Mouse (Mus musculus) forebrain, embryonic 16.5 days (tissue): Measurements from ENCODE around the gene Gpr157. TPM values are rescaled to one million over a fixed set of nuclear protein-coding genes. Genes with fewer than 3 reads are reported as not detected.
A peak's percentile ranks its signal among the peaks of the same experiment; 100 is the strongest.

ENCODE experiments used
- ATAC-seq: fragments of 200-750 bp; cut with Nextera tagmentation; 2 replicates; pipeline ENCODE4 v1.8.0; 2017; ENCODE audit warnings: mild to moderate bottlenecking, moderate library complexity
- H3K27ac ChIP-seq: fragments of 300-500 bp; sonication (generic); 2 replicates; pipeline ENCODE4 v1.5.1; 2014; ENCODE audit warnings: low read length, control low read depth
- H3K27me3 ChIP-seq: fragments of 300-500 bp; sonication (generic); replicated peaks from 2 replicates; pipeline ENCODE4 v1.6.1; 2014; ENCODE audit warnings: low read length; ENCODE audit not compliant: control insufficient read depth, insufficient read depth
- H3K36me3 ChIP-seq: fragments of 300-500 bp; sonication (generic); 2 replicates; pipeline ENCODE4 v1.6.1; 2014; ENCODE audit not compliant: control insufficient read depth, insufficient read depth
- H3K4me1 ChIP-seq: fragments of 300-500 bp; sonication (generic); replicated peaks from 2 replicates; pipeline ENCODE4 v1.6.1; 2014; ENCODE audit warnings: low read length; ENCODE audit not compliant: control insufficient read depth, insufficient read depth
- H3K4me2 ChIP-seq: fragments of 300-500 bp; sonication (generic); 2 replicates; pipeline ENCODE4 v1.6.1; 2014; ENCODE audit warnings: mild to moderate bottlenecking, low read length, control low read depth
- H3K4me3 ChIP-seq: fragments of 300-500 bp; sonication (generic); replicated peaks from 2 replicates; pipeline ENCODE4 v1.5.1; 2014; ENCODE audit warnings: mild to moderate bottlenecking, low read length, control low read depth
- H3K9ac ChIP-seq: fragments of 300-500 bp; sonication (generic); replicated peaks from 2 replicates; pipeline ENCODE4 v1.6.1; 2014; ENCODE audit warnings: low read depth, low read length, control low read depth
- H3K9me3 ChIP-seq: fragments of 300-500 bp; sonication (generic); 2 replicates; pipeline ENCODE4 v1.6.1; 2016; ENCODE audit warnings: low read length; ENCODE audit not compliant: control insufficient read depth
- WGBS: fragments of 180-500 bp; shearing (Covaris S2); extraction: QIAGEN DNeasy Blood & Tissue Kit; methylation state at CpG from one replicate; pipeline ENCODE4 v1.1.7; 2014; 5-methylcytosine and 5-hydroxymethylcytosine counted together
- polyA plus RNA-seq: library from polyadenylated mRNA; unstranded; fragments of >200 nt; fragmentation: Nextera tagmentation; extraction: Ambion mirVana; gene quantifications from 2 replicates; pipeline ENCODE4 v1.2.1, GENCODE M21; 2015

The Gpr157 gene
- polyA plus RNA-seq, 1 experiment from 2014 or later: 0.25 TPM

DNA sequence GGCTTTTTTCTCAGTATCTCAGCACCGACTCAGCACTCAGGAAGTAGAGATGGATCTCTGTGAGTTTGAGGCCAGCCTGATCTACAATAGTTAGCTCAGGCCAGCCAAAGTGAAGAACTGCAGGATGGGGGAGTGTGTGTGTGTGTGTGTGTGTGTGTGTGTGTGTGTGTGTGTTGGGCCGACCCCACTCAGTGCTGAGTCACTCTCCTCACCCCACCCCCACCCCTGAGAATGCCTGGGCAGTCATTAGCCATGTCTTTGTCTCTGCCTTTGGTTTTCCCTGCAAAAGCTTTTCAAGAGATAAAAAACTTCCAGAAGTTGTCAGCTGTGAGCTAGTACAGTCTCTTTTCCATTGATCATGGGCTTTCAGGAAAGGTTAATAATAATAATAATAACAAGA lies 43.5 kb downstream of the Gpr157 start:
- Histone ChIP-seq H3K27me3 (no peaks in the 10 kb centered on the region), H3K27ac (no peak overlapping the region), H3K36me3 (no peaks in the 10 kb centered on the region), H3K4me1 (no peaks in the 10 kb centered on the region), H3K9ac (no peak overlapping the region), H3K4me3 (no peak overlapping the region), H3K9me3 (no peaks in the 10 kb centered on the region), H3K4me2 (no peak overlapping the region)
- WGBS: 38% methylated on average over 2 of the region's 2 CpGs
- ATAC-seq: no peak

DNA sequence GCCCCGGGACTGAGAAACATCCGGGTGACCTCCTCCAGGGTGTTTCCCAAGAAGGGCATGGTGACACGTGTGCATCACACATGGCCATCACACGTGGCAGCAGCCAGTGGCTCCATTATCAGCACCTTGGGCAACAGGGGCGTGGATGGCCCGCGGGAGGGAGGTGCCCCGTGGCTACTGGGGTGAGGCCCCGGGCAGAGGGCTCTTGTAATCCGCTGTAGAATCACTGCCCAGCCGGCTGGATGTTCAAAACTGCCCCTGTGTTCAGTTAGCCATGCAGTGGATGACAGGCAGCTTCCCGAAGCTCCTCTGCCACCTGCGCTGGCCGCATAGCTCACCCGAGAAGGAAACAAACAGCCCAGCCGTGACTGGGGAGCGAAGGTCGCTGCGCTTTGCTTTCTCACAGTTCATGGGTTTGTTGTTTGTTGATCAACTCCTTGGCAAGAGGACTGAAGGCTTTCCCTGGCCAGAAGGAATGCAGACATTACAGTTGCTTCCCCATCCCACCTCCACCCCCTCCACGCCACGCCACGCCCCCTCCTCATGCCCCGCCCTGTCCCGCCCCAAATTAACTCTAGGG lies 45.6 kb downstream of the Gpr157 start:
- H3K4me3 ChIP-seq: no peak overlapping the region

GRCm38 (mm10) chr4:150135254-150135653 lies 48.1 kb downstream of the Gpr157 start:
- no peaks in the 10 kb centered on the region for H3K4me1 ChIP-seq
- H3K27me3 ChIP-seq: no peaks in the 10 kb centered on the region
- no peak overlapping the region for H3K4me3 ChIP-seq
- H3K9me3 ChIP-seq: no peaks in the 10 kb centered on the region
- no peak overlapping the region for H3K9ac ChIP-seq
- H3K36me3 ChIP-seq: no peaks in the 10 kb centered on the region
- WGBS: 85% methylated on average over 7 of the region's 7 CpGs
- H3K27ac ChIP-seq: no peak overlapping the region
- H3K4me2 ChIP-seq: no peak overlapping the region
- ATAC-seq: no peak

More for the DNA sequence above, 45.6 kb downstream of the Gpr157 start:
- ATAC-seq: no peak
- no peaks in the 10 kb centered on the region for H3K4me1 ChIP-seq
- no peaks in the 10 kb centered on the region for H3K9me3 ChIP-seq
- no peaks in the 10 kb centered on the region for H3K36me3 ChIP-seq
- no peak overlapping the region for H3K27ac ChIP-seq
- H3K27me3 ChIP-seq: no peaks in the 10 kb centered on the region
- H3K9ac ChIP-seq: no peak overlapping the region
- WGBS: 33% methylated on average over 24 of the region's 24 CpGs
- peak overlapping the region; percentile 16; the same call in 1 of the 2 replicates for H3K4me2 ChIP-seq

- no peak overlapping the region for H3K4me2 ChIP-seq
- no peaks in the 10 kb centered on the region for H3K27me3 ChIP-seq
- H3K36me3 ChIP-seq: no peaks in the 10 kb centered on the region
- 11% methylated on average over 10 of the region's 10 CpGs for WGBS
- no peak overlapping the region for H3K4me3 ChIP-seq
- H3K9ac ChIP-seq: no peak overlapping the region
- no peaks in the 10 kb centered on the region for H3K4me1 ChIP-seq
- ATAC-seq: 0 out of 2 replicates have a peak, but pooled peaks have one; percentile 30
- no peak overlapping the region for H3K27ac ChIP-seq
- H3K9me3 ChIP-seq: no peaks in the 10 kb centered on the region
Measured at GRCm38 (mm10) chr4:150136693-150137092, 49.5 kb downstream of the Gpr157 start.

- WGBS: 87% methylated on average over 7 of the region's 7 CpGs
Measured at GRCm38 (mm10) chr4:150137368-150138083, 50.4 kb downstream of the Gpr157 start.

GRCm38 (mm10) chr4:150138084-150138543 lies 50.9 kb downstream of the Gpr157 start:
- Histone ChIP-seq H3K27ac (no peak overlapping the region), H3K36me3 (no peaks in the 10 kb centered on the region), H3K4me2 (peak overlapping the region; percentile 48), H3K4me3 (peak overlapping the region; percentile 34), H3K4me1 (no peaks in the 10 kb centered on the region), H3K9me3 (no peaks in the 10 kb centered on the region), H3K9ac (peak overlapping the region; percentile 33; the same call in 1 of the 2 replicates), H3K27me3 (no peaks in the 10 kb centered on the region)
- ATAC-seq: peak; percentile 79
- 23% methylated on average over 9 of the region's 9 CpGs for WGBS

More at GRCm38 (mm10) chr4:150137368-150138083, 50.4 kb downstream of the Gpr157 start:
- H3K4me3 ChIP-seq: no peak overlapping the region
- H3K27me3 ChIP-seq: no peaks in the 10 kb centered on the region
- no peaks in the 10 kb centered on the region for H3K4me1 ChIP-seq
- no peak overlapping the region for H3K4me2 ChIP-seq
- H3K9me3 ChIP-seq: no peaks in the 10 kb centered on the region
- H3K36me3 ChIP-seq: no peaks in the 10 kb centered on the region
- ATAC-seq: no peak
- H3K9ac ChIP-seq: no peak overlapping the region
- H3K27ac ChIP-seq: no peak overlapping the region

DNA sequence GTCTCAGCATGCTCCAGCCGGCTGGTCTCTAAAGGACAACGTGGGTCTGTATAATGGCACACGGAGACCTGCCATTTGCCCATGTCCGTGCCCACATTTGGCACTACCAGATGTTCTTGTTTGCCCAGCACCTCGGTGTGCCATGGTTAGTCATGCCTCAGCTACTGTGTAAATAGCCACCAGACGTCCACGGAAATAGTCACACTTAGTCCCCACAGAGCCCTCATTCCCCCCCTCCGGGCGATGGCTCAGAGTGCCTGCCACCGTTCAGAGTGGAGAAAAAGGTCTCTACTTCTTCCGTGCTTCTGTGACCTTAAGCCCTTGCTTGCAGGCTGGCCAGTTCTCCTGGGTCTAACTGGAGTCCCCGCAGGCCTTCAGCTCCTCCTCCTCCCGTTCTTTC lies 51.9 kb downstream of the Gpr157 start:
- no peaks in the 10 kb centered on the region for H3K9me3 ChIP-seq
- 74% methylated on average over 13 of the region's 13 CpGs for WGBS
- H3K4me3 ChIP-seq: no peak overlapping the region
- no peaks in the 10 kb centered on the region for H3K36me3 ChIP-seq
- H3K4me2 ChIP-seq: no peak overlapping the region
- no peak overlapping the region for H3K9ac ChIP-seq
- H3K27ac ChIP-seq: no peak overlapping the region
- ATAC-seq: no peak
- H3K4me1 ChIP-seq: no peaks in the 10 kb centered on the region
- H3K27me3 ChIP-seq: no peaks in the 10 kb centered on the region

- no peak overlapping the region for H3K4me2 ChIP-seq
- WGBS: 66% methylated on average over 7 of the region's 7 CpGs
Measured at GRCm38 (mm10) chr4:150140346-150140745, 53.2 kb downstream of the Gpr157 start.

GRCm38 (mm10) chr4:150144242-150144641 lies 57.1 kb downstream of the Gpr157 start:
- Histone ChIP-seq H3K27ac (no peak overlapping the region), H3K9me3 (peaks cover 5% of the 10 kb centered on the region; the same call in 1 of the 2 replicates), H3K9ac (no peak overlapping the region), H3K4me2 (no peak overlapping the region), H3K27me3 (no peaks in the 10 kb centered on the region), H3K4me3 (no peak overlapping the region), H3K36me3 (no peaks in the 10 kb centered on the region), H3K4me1 (no peaks in the 10 kb centered on the region)
- ATAC-seq: no peak
- 22% methylated on average over 12 of the region's 12 CpGs for WGBS

More at GRCm38 (mm10) chr4:150140346-150140745, 53.2 kb downstream of the Gpr157 start:
- no peak overlapping the region for H3K4me3 ChIP-seq
- no peaks in the 10 kb centered on the region for H3K27me3 ChIP-seq
- no peaks in the 10 kb centered on the region for H3K4me1 ChIP-seq
- no peak overlapping the region for H3K9ac ChIP-seq
- no peaks in the 10 kb centered on the region for H3K9me3 ChIP-seq
- H3K36me3 ChIP-seq: no peaks in the 10 kb centered on the region
- ATAC-seq: no peak
- H3K27ac ChIP-seq: no peak overlapping the region
